Mouse (Mus musculus): ENCODE data around the gene Sdhd.

DNA sequence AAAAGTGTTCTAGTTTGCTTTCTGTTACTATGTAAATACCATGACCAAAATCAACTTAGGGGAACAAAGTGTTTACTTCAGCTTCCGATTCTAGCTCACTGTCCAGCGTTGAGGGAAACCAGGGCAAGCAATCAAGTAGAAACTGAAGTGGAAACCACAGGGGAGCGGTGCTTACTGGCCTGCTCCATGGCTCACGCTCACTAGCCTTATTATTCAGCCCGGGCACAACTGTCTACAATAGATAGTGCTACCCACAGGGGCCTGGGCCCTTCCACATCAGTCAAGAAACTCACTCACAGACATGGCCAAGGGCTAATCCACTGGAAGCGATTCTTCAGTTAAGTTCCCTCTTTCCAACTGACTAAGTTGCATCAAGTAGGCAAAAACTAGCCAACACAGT lies 2.1 kb downstream of the Sdhd start:
- no peak for TF ChIP-seq CTCF (conservative IDR thresholded peaks at IDR 0.05; ENCODE audit: insufficient read depth, insufficient read length, low read depth, low read length)
- TF ChIP-seq POLR2A (IDR thresholded peaks at IDR 0.05; ENCODE audit: low read depth, low read length) = no peak
